Mouse (Mus musculus) layer of hippocampus, postnatal 25 days (tissue): ENCODE measurements around the gene Lyplal1. TPM values are rescaled to one million over a fixed set of nuclear protein-coding genes. Genes with fewer than 3 reads are reported as not detected.

Source experiments
- DNase-seq, 2 experiments: peaks; one replicate each; pipeline ENCODE4 v3.0.0; 2022; ENCODE audit warnings: mixed read lengths in 2 of 2, low spot score in 1 of 2; ENCODE audit errors: extremely low spot score in 1 of 2
- total RNA-seq, 2 experiments: library from RNA; stranded (reverse); gene quantifications; 2 replicates each; pipeline ENCODE4 v1.2.3; 2021

The Lyplal1 gene
- 10 to 100 TPM; 10.6 to 11.6 TPM for total RNA-seq

DNA sequence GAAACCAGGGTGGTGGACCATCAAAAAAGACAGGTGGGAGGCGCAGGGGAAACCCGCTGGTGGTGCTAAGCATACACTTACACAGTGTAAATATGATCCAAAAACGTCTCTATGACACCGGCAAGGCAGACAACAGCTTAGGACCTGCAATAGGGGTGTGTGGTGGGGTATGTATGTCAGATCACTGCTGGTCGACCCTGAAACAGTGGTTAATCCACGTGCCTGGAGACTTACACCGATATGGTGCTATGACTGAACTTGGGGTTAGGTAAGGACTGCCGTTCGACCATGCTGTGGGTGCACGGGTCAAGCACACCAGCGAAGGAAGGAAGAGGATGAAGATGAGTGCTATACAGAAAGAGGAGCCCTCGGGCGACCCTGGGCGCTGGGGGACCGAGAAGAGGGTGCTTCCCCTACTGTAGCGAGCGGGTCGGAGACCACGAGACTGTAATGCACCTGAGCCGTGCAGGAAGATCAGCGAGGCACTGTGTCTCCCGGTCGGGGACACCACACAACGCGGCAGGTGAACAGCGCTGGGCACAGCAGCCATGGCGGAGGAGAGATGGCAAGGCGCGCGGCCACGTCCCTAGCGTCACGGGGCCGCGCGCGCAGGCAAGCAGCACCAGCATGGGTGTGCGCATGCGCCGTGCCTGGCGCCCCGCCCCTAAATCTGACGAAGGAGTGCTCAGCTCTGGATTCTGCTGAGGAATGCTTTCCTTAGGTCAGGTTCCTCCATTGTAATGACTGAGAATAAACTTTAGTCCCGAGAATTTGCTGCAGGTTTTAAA lies at the start of gene Lyplal1:
Gene Lyplal1, minus strand, starts transcription at position 610 of the 788 bp plus-strand sequence.
- peak; percentile 93 to 96 for DNase-seq

DNA sequence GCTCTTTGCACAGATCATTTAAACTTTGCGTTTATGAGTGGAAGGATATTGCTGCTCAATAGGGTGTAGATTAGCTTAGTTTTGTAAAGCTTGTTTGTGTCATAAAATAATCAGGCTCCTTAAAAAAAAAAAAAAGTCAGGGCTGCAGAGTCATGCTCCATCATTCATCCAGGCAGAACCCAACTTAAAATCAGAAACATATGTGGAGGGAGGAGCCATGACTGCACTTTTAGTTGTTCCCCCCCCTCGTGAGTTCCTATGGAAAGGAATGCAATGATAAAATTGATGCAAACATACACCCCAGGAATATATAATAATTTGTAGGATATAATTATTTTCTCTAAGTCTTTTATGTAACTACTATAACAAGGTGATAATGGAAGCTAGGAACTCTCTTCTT lies 46.5 kb upstream of the Lyplal1 start:
- DNase-seq: no peak

DNA sequence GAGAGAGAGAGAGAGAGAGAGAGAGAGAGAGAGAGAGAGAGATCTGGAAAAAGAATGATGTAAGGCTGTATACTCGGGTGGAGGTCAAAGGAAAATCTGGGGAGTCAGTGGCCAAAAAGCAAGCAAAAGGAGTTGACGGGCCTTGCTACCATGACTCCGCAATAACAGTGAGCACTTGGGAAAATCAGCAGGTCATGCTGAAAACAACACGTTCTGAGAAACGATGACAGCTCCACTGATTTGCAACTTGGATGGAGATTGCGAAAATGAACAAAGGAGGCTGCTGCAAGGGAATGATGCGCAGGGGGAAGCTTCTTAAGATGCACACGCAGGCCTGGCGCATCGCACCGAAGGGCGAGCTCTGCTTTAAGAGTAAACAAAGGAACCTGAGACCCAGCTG lies 46.1 kb upstream of the Lyplal1 start:
- DNase-seq: no peak

DNA sequence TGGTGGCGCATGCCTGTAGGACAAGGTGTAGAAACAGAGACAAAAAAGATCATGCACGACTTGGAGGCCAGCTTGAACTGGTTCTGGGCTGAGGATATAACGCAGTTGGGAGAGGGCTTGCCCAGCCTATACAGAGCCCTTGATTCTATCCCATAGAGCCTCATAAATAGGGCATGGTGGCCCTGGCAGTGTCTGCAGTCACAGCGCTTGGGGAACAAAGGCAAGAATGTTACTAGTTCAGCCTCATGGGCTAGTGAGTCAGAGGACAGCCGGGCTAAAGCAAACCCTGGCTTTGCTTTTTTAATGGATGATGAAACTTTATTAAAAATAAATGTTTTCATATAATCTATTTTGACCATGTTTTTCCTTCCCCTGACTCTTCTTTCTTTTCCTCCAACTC lies 33.3 kb upstream of the Lyplal1 start:
- DNase-seq: no peak

DNA sequence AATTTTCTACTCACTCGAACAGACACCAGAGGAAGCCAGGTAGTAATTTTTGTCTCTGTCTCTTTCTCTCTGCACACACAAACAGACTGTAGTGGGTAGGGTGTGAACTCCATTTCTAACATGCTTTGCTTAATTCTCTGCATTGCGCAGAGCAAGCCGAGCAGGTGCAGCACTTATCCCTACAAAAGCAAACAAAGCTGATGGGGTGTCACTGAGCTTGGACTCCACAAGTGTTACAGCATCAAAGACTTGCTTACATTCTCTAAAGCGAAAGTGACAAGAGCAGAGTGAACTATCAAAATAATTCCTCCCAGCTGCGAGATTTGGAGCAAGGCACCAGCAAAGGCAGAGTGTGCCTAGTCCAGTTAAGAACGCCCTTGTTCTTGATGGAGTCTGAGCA lies 28.3 kb upstream of the Lyplal1 start:
- no peak for DNase-seq

DNA sequence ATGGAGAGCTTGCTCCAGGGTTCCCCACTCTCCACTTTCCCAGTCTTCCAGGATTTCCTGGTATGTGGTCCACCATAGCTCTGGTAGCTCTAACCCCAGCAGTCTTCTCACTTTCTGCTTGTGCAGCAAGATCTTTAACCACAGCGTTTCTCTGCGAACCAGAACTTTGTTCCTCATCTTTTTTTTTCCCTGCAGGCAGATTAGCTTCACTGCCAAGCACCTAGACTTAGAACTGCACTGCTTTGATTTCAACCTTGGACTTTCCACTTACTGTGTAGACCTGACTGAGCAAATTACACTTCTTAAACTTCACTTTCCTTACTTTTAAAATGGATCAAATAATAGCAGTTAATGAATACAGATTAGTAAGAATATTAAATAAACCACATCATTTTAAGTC lies 23.1 kb upstream of the Lyplal1 start:
- no peak for DNase-seq

DNA sequence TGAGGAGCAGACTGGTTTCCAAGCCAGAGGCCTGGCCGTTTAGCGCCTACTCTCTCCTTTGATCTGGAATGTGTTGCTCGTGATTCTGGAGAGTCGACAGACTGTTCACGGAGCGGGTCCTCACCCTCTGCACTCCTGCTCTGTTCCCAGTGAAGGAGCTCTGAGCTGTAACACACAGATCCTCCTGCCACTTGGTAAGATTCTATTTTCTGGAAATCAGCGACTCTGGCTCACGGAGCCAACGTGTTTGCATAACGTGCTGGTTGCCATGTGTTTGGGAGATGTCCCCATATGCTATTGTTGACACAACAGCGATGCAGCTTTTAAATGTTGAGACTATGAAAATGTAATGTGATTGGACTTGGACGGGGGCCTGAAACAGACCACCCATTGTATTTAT lies 20.8 kb upstream of the Lyplal1 start:
- peak in 1 of 2 experiments; percentile 12 for DNase-seq

DNA sequence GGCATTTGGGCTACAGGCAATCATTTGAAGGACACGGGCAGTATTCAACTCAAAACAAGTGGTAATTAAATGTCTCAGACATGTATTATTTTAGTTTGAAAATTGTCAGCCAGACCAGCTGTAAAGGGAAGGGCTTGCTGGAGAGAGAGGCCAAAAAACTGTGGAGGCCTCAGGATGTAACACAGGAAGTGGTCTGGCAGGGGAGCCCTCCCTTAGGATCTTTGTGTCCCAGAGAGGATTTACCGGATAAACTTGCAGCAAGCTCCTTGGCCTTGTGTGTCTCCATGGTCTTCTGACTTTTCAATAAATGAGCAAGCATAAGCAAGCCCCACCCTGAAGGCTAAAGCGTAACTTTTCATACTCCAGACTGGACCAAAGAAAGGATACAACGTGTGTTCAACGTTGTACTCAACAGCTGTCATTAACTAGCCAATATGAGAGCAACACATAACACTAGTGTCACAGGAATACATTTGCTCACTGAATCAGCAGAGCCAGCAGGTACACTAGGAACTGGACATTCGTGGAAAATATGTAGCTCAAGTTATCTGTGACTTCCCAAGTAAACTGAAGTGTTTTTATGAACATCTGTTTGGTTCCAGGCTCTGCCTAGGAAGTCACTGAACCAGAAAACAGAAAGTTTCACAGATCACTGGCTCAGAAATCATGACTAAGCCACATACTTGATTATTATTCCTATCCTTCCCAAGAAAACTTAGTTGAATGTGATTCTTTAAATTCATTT lies 19.7 kb upstream of the Lyplal1 start:
- no peak for DNase-seq

DNA sequence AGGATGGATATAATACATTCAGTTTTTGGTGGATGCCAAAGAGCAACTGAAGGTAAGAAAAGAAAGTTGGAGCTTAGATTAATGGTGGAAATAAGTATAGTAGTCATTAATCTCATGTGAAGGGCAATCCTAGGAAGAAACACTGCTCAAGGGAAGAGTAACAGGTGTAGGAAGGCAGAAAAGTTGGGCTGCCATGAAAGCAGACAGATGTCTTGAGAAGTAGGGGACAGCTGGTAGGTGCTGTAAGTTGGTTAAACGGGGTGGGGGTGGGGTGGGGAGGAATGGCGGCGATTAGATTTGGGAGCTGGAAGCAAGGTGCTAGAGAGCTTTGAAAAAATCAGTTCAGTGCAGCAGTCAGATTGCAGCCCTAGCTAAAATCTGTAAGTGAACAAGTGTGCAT lies 14.4 kb upstream of the Lyplal1 start:
- no peak for DNase-seq

DNA sequence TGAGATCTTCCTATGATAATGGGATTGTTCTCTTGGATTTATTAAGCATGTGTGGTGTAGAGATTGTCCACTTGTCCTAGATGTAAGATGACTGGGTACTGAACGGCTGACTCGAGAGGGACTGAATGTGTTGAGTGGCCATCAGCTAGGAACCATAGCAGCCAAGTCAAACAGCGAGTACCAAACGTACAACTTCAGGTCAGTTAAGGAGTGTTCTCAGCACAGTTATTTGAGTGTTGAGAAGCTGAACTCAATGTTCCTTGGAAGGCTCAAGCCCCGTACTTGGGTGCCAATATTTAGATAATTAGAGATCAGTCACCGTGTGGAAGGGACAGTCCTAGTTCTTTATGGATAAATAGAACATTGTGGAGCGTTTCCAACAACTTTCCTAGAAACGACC lies 11.8 kb upstream of the Lyplal1 start:
- no peak for DNase-seq

DNA sequence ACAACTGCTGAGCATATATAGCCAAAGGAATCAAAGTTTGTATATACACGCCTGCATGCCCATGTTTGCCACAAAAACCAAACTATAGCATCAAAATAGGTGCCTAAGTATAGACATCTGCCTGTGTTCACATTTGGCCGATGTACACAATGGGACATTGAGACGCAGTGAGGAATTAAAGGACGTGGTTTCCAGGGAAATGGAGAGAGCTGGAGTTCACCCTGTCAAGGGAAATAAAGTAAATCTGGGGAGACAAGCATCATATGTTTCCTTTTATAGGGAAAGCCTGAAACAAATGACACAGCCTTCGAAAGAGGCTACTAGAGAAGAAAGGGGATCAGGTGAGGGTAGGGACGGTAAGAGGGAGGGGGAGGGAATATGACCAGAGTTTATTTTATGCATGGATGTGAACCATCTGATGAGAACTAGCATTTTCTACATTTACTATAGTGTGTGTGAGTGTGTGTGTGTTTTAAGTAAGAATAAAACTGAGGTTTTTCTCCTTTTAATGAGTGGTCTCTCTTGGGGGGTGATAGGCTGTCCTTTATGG lies 9.3 kb upstream of the Lyplal1 start:
- DNase-seq: no peak

DNA sequence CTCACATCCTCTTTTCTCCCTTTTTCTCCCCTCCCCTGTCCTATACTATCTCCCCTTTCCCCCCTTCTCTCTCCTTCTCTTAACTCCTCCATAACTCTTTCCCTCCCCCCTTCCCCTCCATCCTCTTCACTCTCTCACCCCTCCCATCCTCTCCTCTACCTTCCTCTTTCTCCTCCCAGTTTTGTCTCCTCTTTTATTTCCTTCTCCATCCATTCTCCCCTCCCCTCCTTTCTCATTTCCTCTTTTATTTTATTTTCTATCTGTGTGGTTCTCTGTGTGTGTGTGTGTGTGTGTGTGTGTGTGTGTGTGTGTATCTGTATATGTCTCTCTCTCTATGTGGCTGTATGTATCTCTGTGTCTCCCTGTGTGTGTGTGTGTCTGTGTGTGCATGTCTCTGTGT lies 6.6 kb upstream of the Lyplal1 start:
- DNase-seq: no peak

DNA sequence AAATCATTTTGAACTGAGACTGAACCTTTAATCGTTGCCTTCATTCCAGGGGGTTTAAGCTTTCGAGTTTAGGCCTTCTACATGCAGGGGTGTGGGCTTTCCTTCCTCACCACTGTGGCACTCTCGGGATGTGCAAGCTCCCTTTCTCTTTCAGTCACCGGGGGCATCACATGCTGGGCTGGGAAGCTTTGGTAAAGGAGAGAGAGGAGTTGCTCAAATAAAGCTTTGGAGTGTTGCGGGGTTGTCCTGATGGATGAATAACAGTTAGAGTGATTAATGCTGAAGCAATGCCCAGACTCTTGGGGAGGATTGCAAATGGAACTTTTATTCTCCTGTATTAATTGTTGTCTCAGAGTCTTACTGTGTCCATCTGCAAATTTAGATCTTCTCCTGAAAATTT lies 2.7 kb upstream of the Lyplal1 start:
- DNase-seq: no peak

DNA sequence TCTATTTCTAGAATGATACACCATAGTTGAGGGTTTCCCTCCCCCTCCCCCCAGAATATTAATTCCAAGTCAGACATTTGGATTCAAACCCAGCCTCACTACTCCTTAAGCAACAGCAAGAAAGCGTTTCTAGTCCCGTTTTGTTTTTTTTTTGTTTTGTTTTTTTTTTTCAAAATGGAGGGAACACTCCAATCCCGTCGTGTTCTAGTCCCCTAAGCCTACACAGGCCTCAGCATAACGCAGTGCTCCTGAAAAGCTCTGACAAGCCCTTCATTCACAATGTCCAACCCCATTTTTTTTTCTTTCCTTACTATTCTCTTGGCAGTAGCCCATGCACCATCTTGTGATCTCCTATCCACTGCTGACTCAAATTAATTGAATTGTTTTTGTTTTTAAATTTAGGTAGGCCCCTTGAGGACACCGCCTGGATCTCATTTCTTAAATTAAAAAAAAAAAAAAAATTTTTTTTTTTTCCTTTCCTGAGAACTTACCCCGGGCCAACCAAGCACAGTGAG lies 967 bp downstream of the Lyplal1 start:
- no peak for DNase-seq

DNA sequence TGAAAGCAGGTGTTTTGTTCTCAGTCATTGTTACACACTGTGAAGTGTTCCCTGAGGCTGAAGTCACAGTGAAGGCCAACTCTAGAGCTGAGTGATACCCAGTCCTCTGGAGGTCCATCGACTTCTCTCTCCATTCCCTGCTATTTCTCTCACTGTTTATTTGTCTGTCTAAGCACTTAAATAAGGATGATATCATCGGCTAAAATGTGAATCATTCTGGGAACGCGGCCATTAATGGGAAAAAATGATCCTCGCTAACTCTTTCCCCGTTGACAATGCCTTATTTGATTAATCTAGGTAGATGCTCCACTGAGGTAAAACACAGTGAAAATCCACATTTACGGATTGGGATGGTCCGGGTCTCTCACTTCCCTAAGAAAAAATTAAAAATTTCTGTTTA lies 14.8 kb downstream of the Lyplal1 start:
- DNase-seq: no peak

DNA sequence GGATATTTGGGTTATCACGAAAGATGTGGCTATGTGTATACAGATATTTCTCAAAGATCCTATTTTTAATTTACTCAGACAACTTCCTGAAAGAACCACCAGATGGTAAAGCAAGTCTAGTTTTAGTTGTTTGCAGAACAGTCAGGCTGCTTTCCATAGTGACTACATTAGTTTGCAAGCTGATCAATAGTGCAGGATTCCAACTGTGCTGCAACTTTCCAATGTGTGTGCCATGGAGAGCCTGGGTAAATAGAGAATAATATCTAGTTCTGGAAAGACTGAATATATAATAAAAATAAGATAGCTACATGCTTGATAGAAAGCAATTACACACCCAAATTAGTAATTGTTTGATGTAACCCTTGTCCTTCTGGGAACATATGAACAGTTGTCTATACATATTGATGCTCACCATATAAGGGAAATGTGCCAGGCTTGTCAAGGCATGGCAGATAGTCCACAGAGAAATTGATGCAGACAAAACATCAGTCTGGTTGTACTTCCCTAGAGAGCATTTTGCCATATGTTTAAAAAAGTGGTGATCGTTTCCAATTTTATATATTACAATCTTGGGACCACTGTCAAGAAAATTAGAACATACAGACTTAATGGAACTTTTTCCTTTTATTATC lies 50.7 kb downstream of the Lyplal1 start:
- no peak for DNase-seq

DNA sequence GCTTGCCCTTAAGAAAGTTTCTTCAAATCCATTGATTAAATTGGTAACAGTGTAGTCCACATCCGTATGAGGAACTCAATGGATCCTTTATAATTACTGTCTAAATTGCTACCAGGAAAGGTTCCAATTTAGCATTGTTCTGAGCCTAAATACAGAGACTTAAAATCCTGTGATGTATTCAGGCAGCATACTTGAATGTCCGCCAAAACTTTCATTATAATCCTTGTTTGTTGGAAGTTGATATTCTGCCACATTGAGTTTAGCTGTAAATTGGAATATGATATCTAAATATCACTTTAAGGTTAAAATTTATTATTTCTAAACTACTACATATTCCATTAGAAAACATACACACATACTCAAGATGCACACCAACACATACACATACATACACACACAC lies 57.1 kb downstream of the Lyplal1 start:
- no peak for DNase-seq

DNA sequence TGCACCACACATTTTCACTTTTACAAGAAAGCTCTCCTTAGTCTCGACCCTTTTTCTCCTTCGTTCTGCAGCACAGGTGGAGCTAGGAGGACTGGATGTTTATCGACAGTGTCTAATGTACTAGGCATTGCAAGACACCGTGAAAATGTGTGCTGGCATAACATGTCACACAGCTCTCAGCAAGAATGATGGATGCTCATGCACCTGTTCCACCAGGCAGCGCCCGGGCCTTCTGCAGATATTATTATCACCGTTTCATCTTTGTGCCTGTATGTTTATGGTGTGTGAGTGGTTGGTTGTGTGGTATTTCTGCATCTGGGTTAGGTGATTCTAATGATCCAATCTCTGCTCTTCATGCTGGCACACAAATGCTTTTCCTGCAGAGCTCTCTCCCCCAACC lies 62.9 kb downstream of the Lyplal1 start:
- no peak for DNase-seq

DNA sequence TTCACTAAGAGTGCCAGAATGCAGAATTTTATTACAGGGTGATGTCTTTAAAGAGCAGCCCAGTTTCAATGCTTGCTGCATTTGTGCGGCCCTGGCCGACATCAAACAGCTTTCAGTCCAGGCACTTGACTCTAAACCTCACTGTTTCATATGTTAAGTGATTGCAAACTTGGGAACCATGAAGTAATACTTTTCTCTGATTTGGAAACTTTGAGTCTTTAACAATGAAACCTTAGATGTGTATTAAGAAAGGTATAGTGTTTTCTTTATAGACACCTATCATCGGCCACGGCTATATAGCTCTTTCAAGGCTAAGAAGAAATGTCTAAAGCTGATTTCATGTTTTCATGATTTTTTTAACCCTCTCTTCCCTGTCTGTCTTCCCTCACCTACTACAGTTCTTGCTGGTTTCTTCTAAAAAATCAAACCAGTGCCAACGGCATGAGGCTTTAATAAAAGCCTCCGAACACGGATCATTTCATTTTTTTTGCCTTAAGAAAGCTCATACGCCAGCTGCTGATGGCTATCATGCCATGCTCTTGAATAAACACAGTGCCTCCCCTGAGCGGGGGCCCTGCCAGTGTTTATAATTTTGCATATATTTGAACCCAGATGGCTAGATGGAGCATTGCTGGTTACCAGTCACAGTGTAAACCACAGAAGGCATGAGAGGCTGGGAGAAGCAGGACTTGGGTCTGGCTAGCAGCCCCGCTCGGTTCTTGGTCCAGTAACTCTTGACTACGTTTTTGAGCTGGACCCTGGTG lies 63.6 kb downstream of the Lyplal1 start:
- DNase-seq: no peak

DNA sequence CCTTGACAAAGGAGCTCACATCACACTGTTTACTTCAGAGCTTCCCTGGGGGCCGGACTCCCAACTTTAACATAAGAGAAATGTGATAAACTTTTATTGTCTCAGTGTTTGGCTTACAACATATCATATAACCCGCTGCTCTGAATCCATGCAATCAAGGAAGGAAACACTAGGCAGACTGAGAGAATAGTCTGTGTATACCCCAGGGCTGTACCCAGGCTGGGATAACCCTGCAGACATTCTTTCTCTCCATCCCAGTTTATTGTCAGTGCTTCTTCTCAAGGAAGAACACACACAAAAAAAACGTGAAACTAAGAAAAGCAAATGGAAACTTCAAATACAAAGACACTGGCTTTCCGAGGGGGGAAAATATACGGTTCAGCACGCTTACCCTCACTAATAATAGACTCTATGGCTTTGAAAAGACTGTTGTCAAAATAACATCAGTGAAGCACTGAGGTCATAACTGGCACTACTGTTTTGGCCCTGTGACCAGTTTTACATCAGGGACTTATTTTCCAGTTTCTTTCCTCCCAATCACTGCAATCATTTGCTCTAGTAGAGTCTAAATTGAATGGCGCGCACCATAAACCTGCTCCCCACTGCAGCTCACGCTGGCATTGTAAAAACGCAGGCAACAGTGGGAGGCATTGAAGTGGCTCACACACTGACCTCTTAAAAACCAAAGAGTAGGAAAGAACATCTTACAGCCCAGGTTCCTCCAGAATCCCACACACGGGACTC lies 73.2 kb downstream of the Lyplal1 start:
- DNase-seq: no peak
